Mouse (Mus musculus): ENCODE data around the gene Gjc3.

DNA sequence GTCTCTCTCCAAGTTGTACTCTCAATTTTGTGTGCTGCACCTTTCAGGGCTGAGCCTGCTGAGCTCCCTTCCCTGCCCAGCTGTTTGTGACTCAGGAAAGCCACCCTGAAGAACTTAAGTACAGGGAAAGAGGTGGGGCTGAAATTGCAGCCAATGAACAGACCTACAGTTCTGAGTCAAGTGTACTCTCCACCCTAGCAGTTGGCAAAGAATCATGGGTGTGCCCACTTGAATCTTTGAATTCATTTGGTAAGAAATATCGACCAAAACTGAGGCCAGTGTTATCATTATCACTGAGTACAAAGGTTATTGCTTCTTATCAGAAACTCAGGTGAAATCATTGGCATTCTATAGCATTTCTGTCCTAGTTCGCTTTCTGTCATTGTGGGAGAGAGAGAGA, 41.4 kb downstream of the Gjc3 start, which contains the start of gene Cyp3a13:
- no peak for TF ChIP-seq CTCF (conservative IDR thresholded peaks at IDR 0.05 in 1 of 2, IDR thresholded peaks at IDR 0.05 in 1 of 2; ENCODE audit: low read depth in 2 of 2, low read length in 2 of 2)
- TF ChIP-seq TBP (conservative IDR thresholded peaks at IDR 0.05; ENCODE audit: low read depth, low read length), result no peak

Measured in CH12.LX (cell line).